13 mouse cellular contexts compared by ENCODE assay signal in genomic region chr11:117406711-117407110, GRCm38 (mm10).
DNase-seq lines count a peak whose midpoint lies in the region; ATAC-seq and TF ChIP-seq lines count a peak whose summit lies in the region.
"Had no signal": no experiment of that assay in that cellular context is flagged by ENCODE, and none has a peak within 500 bp of the region (broad histone marks: within the 10 kb centered on the region; RNA-seq: fewer than 3 reads in every experiment).

No protein-coding gene starts in this region.

- no peak overlapping the region for H3K27ac ChIP-seq in lung, embryonic 15.5 days
- H3K27ac ChIP-seq in lung, postnatal 0 days (ENCODE audit: low read length), result no peak overlapping the region
- peak overlapping the region; percentile 98 for H3K27ac ChIP-seq in forebrain, postnatal 0 days (ENCODE audit: low read depth, low read length)
- H3K27ac ChIP-seq in limb, embryonic 13.5 days, result no peak overlapping the region
- peak overlapping the region; percentile 90 for H3K27ac ChIP-seq in neural tube, embryonic 15.5 days (replicated peaks)
- H3K27ac ChIP-seq: liver, embryonic 12.5 days had no signal

- no peak for TF ChIP-seq EP300 in lung, postnatal 0 days (IDR thresholded peaks at IDR 0.05)

- 0 out of 2 replicates have a peak, but pooled peaks cover 2% of the 10 kb centered on the region for H3K9me3 ChIP-seq in lung, embryonic 15.5 days
- H3K9me3 ChIP-seq in lung, postnatal 0 days (ENCODE audit: low read length), result no peaks in the 10 kb centered on the region
- H3K9me3 ChIP-seq in forebrain, postnatal 0 days (ENCODE audit: low read length), result no peaks in the 10 kb centered on the region
- no peaks in the 10 kb centered on the region for H3K9me3 ChIP-seq in limb, embryonic 13.5 days
- H3K9me3 ChIP-seq in neural tube, embryonic 15.5 days (replicated peaks), result no peaks in the 10 kb centered on the region; the same call in 1 of the 2 replicates
- H3K9me3 ChIP-seq: liver, embryonic 12.5 days had no signal

- H3K4me1 ChIP-seq in lung, embryonic 15.5 days, result peaks cover 34% of the 10 kb centered on the region
- H3K4me1 ChIP-seq in lung, postnatal 0 days (ENCODE audit: insufficient read depth, low read depth, low read length), result peaks cover 3% of the 10 kb centered on the region; the same call in 1 of the 2 replicates
- H3K4me1 ChIP-seq in forebrain, postnatal 0 days (ENCODE audit: insufficient read depth), result peaks cover 40% of the 10 kb centered on the region
- H3K4me1 ChIP-seq in limb, embryonic 13.5 days, result peaks cover 42% of the 10 kb centered on the region
- H3K4me1 ChIP-seq in neural tube, embryonic 15.5 days, result peaks cover 50% of the 10 kb centered on the region

- H3K4me3 ChIP-seq in lung, embryonic 15.5 days, result no peak overlapping the region
- no peak overlapping the region for H3K4me3 ChIP-seq in lung, postnatal 0 days (ENCODE audit: low read depth, low read length)
- H3K4me3 ChIP-seq in forebrain, postnatal 0 days (ENCODE audit: low read depth, low read length), result no peak overlapping the region
- no peak overlapping the region for H3K4me3 ChIP-seq in limb, embryonic 13.5 days
- no peak overlapping the region for H3K4me3 ChIP-seq in neural tube, embryonic 15.5 days (replicated peaks)
- H3K4me3 ChIP-seq: liver, embryonic 12.5 days had no signal

- no peaks in the 10 kb centered on the region for H3K36me3 ChIP-seq in lung, embryonic 15.5 days
- no peaks in the 10 kb centered on the region for H3K36me3 ChIP-seq in lung, postnatal 0 days (ENCODE audit: insufficient read depth, low read length)
- no peaks in the 10 kb centered on the region for H3K36me3 ChIP-seq in forebrain, postnatal 0 days (ENCODE audit: insufficient read depth)
- H3K36me3 ChIP-seq in limb, embryonic 13.5 days, result no peaks in the 10 kb centered on the region
- no peaks in the 10 kb centered on the region for H3K36me3 ChIP-seq in neural tube, embryonic 15.5 days
- H3K36me3 ChIP-seq: liver, embryonic 12.5 days had no signal

- ATAC-seq in lung, embryonic 15.5 days (ENCODE audit: borderline replicate concordance, extremely low read depth, low FRiP score, low TSS enrichment), result peak; percentile 7; the same call in 1 of the 2 replicates
- no peak for ATAC-seq in lung, postnatal 0 days
- ATAC-seq in forebrain, postnatal 0 days, result no peak
- ATAC-seq in limb, embryonic 13.5 days (ENCODE audit: low FRiP score, low read depth), result no peak
- ATAC-seq in neural tube, embryonic 15.5 days (ENCODE audit: low FRiP score), result no peak
- no peak for ATAC-seq in megakaryocyte-erythroid progenitor cell, adult 5-6 weeks (replicated peaks; ENCODE audit: low FRiP score, low TSS enrichment, poor library complexity, severe bottlenecking)
- ATAC-seq: Patski had no signal

- DNase-seq in lung, postnatal 0 days (ENCODE audit: low spot score), result no peak
- no peak for DNase-seq in forebrain, postnatal 0 days
- no peak for DNase-seq in gastrocnemius, postnatal 4 days (ENCODE audit: low spot score in 2 of 2)
- DNase-seq in testis, postnatal 14 days (ENCODE audit: low spot score), result no peak
- DNase-seq: adrenal gland, adult 2 months; lung, postnatal 4 days; right cerebral cortex, postnatal 14 days had no signal

- peaks cover 39% of the 10 kb centered on the region for H3K27me3 ChIP-seq in lung, embryonic 15.5 days
- peaks cover 11% of the 10 kb centered on the region for H3K27me3 ChIP-seq in lung, postnatal 0 days (replicated peaks; ENCODE audit: insufficient read depth, low read length)
- no peaks in the 10 kb centered on the region for H3K27me3 ChIP-seq in forebrain, postnatal 0 days (ENCODE audit: insufficient read depth, low read length)
- H3K27me3 ChIP-seq in limb, embryonic 13.5 days, result peaks cover 32% of the 10 kb centered on the region
- peaks cover 9% of the 10 kb centered on the region; the same call in 1 of the 2 replicates for H3K27me3 ChIP-seq in neural tube, embryonic 15.5 days (replicated peaks)
- H3K27me3 ChIP-seq: Patski had no signal

- H3K4me2 ChIP-seq in lung, embryonic 15.5 days, result no peak overlapping the region
- no peak overlapping the region for H3K4me2 ChIP-seq in lung, postnatal 0 days (replicated peaks; ENCODE audit: low read depth, low read length)
- H3K4me2 ChIP-seq in forebrain, postnatal 0 days (ENCODE audit: low read depth), result peak overlapping the region; percentile 74; the same call in 1 of the 2 replicates
- H3K4me2 ChIP-seq in limb, embryonic 13.5 days (replicated peaks), result peak overlapping the region; percentile 64; the same call in 1 of the 2 replicates
- H3K4me2 ChIP-seq in neural tube, embryonic 15.5 days, result no peak overlapping the region

- no peak overlapping the region for H3K9ac ChIP-seq in lung, embryonic 15.5 days
- H3K9ac ChIP-seq in lung, postnatal 0 days (replicated peaks; ENCODE audit: low read depth), result no peak overlapping the region
- peak overlapping the region; percentile 18; the same call in 1 of the 2 replicates for H3K9ac ChIP-seq in forebrain, postnatal 0 days
- H3K9ac ChIP-seq in limb, embryonic 13.5 days, result no peak overlapping the region
- no peak overlapping the region for H3K9ac ChIP-seq in neural tube, embryonic 15.5 days (replicated peaks)

- WGBS in lung, embryonic 15.5 days, result 76% methylated on average over 1 of the region's 1 CpGs
- WGBS in lung, postnatal 0 days, result 90% methylated on average over 1 of the region's 1 CpGs
- WGBS in forebrain, postnatal 0 days, result 75% methylated on average over 1 of the region's 1 CpGs
- WGBS in limb, embryonic 13.5 days, result 75% methylated on average over 1 of the region's 1 CpGs
- WGBS in neural tube, embryonic 15.5 days, result 65% methylated on average over 1 of the region's 1 CpGs

- no peak for TF ChIP-seq CTCF in lung, postnatal 0 days (IDR thresholded peaks at IDR 0.05)
- no peak for TF ChIP-seq CTCF in forebrain, postnatal 0 days (IDR thresholded peaks at IDR 0.05; ENCODE audit: low read depth)

Comparison
In these comparisons a context has a peak if more than half of its experiments do, and no peak if none do; other contexts are left out.
1. H3K27ac ChIP-seq: peak in forebrain, postnatal 0 days (single experiment) and neural tube, embryonic 15.5 days (single experiment); none in lung, embryonic 15.5 days (single experiment), lung, postnatal 0 days (single experiment) and limb, embryonic 13.5 days (single experiment).
2. H3K4me2 ChIP-seq: peak in forebrain, postnatal 0 days (single experiment) and limb, embryonic 13.5 days (single experiment); none in lung, embryonic 15.5 days (single experiment), lung, postnatal 0 days (single experiment) and neural tube, embryonic 15.5 days (single experiment).